Mouse (Mus musculus) hindbrain, postnatal 0 days (tissue): ENCODE data around the gene Hoxb4. TPM values are rescaled to one million over a fixed set of nuclear protein-coding genes. Genes with fewer than 3 reads are reported as not detected.

Experiments
- ATAC-seq: fragments of 200-750 bp; cut with Nextera tagmentation; 2 replicates; pipeline ENCODE4 v1.8.0; 2017; ENCODE audit warnings: mild to moderate bottlenecking, moderate TSS enrichment, moderate library complexity
- DNase-seq: peaks from one replicate; pipeline ENCODE4 v3.0.0-alpha.2; 2015; ENCODE audit warnings: low spot score
- H3K27ac ChIP-seq: fragments of 300-500 bp; sonication (generic); 2 replicates; pipeline ENCODE4 v1.5.1; 2014; ENCODE audit warnings: mild to moderate bottlenecking
- H3K27me3 ChIP-seq: fragments of 300-500 bp; sonication (generic); 2 replicates; pipeline ENCODE4 v1.6.1; 2014; ENCODE audit warnings: low read length, mixed read lengths; ENCODE audit not compliant: insufficient read depth
- H3K36me3 ChIP-seq: fragments of 300-500 bp; sonication (generic); 2 replicates; pipeline ENCODE4 v1.6.1; 2014; ENCODE audit warnings: low read length, mixed read lengths; ENCODE audit not compliant: insufficient read depth
- H3K4me1 ChIP-seq: fragments of 300-500 bp; sonication (generic); 2 replicates; pipeline ENCODE4 v1.6.1; 2014; ENCODE audit warnings: antibody characterized with exemption, low read length, mixed read lengths; ENCODE audit not compliant: insufficient read depth
- H3K4me2 ChIP-seq: fragments of 300-500 bp; sonication (generic); 2 replicates; pipeline ENCODE4 v1.6.1; 2014; ENCODE audit warnings: low read depth, mild to moderate bottlenecking, low read length, moderate library complexity, mixed read lengths
- H3K4me3 ChIP-seq: fragments of 300-500 bp; sonication (generic); 2 replicates; pipeline ENCODE4 v1.5.1; 2014; ENCODE audit warnings: low read length
- H3K9ac ChIP-seq: fragments of 300-500 bp; sonication (generic); replicated peaks from 2 replicates; pipeline ENCODE4 v1.6.1; 2014; ENCODE audit warnings: mild to moderate bottlenecking, low read length, moderate library complexity, mixed read lengths
- H3K9me3 ChIP-seq: fragments of 300-500 bp; sonication (generic); 2 replicates; pipeline ENCODE4 v1.6.1; 2016; ENCODE audit warnings: low read length, mixed read lengths
- CTCF ChIP-seq: IDR thresholded peaks from 2 replicates; pipeline ENCODE4 v1.5.1; 2016; ENCODE audit warnings: antibody characterized with exemption, control low read depth, low read depth
- WGBS: fragments of 180-500 bp; shearing (Covaris S2); extraction: QIAGEN DNeasy Blood & Tissue Kit; methylation state at CpG from one replicate; pipeline ENCODE4 v1.1.7; 2014; 5-methylcytosine and 5-hydroxymethylcytosine counted together
- polyA plus RNA-seq: library from polyadenylated mRNA; unstranded; fragments of >200 nt; fragmentation: Nextera tagmentation; extraction: Ambion mirVana; gene quantifications from 2 replicates; pipeline ENCODE4 v1.2.1, GENCODE M21; 2015
- total RNA-seq: library from RNA; depleted of rRNA; stranded (reverse); fragments of >200 nt; gene quantifications from 2 replicates; pipeline ENCODE4 v1.2.3, GENCODE M21; 2014

Gene Hoxb4
- total and polyA plus RNA-seq, 2 experiments from 2014 or later = 2.4 to 8.6 TPM

DNA sequence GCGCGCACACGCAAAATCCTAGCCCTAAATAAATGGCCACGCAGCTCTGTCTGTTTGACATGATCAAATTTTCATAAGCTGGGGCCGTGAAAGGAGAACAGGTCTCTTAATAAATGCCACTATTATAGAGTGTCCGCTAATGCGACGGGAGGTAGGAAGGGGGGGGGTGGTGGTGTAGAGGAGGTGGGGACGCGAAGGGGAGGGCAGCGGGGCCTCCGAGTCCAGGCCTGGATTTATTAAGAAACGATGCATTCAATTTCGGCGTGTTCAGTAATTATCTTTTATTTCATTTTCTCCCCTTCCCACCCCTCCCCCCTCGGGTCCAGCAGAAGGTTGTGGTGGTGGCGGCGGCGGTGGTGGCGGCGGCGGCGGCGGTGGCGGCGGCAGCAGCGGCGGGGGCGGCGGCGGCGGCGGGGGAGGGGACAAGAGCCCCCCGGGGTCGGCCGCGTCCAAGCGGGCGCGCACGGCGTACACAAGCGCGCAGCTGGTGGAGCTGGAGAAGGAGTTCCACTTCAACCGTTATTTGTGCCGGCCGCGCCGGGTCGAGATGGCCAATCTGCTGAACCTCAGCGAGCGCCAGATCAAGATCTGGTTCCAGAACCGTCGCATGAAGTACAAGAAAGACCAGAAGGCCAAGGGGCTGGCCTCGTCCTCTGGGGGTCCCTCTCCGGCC, 27.3 kb downstream of the Hoxb4 start:
- WGBS = 2% methylated on average over 34 of the region's 56 CpGs
- ATAC-seq (no peak), DNase-seq (peak; percentile 46)
- H3K4me2 ChIP-seq = peak overlapping the region; percentile 58
- 0 out of 2 replicates have a peak, but pooled peaks cover 4% of the 10 kb centered on the region for H3K4me1 ChIP-seq
- H3K9me3 ChIP-seq = no peaks in the 10 kb centered on the region
- peak overlapping the region; percentile 89 for H3K27ac ChIP-seq
- H3K4me3 ChIP-seq = peak overlapping the region; percentile 23
- no peak for TF ChIP-seq CTCF
- H3K36me3 ChIP-seq = no peaks in the 10 kb centered on the region
- H3K27me3 ChIP-seq = peaks cover 61% of the 10 kb centered on the region
- peak overlapping the region; percentile 31 for H3K9ac ChIP-seq

DNA sequence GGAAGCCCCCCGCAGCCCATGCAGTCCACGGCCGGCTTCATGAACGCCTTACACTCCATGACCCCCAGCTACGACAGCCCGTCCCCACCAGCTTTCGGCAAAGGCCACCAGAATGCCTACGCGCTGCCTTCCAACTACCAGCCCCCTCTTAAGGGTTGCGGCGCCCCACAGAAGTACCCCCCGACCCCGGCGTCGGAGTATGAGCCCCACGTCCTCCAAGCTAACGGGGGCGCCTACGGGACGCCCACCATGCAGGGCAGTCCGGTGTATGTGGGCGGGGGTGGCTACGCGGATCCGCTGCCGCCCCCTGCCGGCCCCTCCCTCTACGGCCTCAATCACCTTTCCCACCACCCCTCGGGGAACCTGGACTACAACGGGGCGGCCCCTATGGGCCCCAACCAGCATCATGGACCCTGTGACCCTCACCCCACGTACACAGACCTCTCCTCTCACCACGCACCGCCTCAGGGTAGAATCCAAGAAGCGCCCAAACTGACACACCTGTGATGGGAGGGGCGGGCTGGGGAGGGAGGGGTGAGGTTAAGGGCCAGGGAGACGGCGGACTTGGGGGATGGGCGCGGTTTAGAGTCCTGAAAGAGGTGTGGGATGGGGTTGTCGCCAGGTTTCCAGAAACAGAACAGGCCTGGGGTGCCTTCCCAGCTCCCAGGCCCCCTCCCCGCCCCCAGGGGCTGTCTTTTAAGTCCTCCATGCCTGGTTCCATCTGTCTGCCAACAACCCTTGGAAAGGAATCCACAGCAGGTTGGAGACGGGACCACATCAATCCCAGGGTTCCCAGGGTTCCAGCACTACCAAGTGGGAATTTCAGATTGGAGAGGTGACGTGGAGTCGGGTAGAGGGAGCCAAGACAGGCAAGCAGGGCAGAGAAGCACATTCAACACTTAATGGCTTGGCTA, 28.1 kb downstream of the Hoxb4 start:
- ATAC-seq = 0 out of 2 replicates have a peak, but pooled peaks have one; percentile 41
- no peak for TF ChIP-seq CTCF
- WGBS = 2% methylated on average over 44 of the region's 45 CpGs
- Histone ChIP-seq H3K27me3 (peaks cover 68% of the 10 kb centered on the region), H3K9ac (peak overlapping the region; percentile 31), H3K27ac (peak overlapping the region; percentile 89), H3K4me1 (0 out of 2 replicates have a peak, but pooled peaks cover 4% of the 10 kb centered on the region), H3K4me2 (peak overlapping the region; percentile 58), H3K36me3 (no peaks in the 10 kb centered on the region), H3K4me3 (peak overlapping the region; percentile 23), H3K9me3 (no peaks in the 10 kb centered on the region)
- peak; percentile 53 for DNase-seq

DNA sequence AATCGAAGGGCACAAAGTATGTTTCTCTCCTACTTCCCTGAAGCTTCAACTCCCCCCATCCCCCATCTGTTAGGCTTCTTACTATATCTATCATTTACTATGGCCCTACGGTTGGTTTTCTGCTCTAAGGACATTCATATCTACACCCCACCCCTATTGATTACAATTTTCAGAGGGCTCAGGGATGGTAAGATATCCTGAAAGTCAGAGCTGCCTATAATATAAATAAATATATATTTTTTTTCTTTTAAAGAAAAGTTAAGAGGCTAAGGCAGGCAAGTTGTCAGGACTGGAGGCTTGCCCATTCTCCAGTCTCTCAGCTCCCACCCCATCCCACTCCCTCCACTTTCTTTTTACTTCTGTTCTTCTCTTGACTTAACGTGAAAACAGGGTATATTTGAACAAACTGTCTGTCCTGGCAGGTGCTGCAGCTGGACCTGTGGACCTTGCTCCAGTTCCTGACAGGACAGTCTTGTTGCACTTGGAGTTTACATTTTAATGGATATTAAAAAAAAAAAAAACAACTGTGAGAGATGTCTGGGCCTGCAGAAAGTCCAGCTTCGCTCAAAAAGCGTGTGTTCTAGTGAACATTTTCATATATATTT, 29.0 kb downstream of the Hoxb4 start:
- Histone ChIP-seq H3K4me1 (0 out of 2 replicates have a peak, but pooled peaks cover 4% of the 10 kb centered on the region), H3K4me3 (no peak overlapping the region), H3K36me3 (no peaks in the 10 kb centered on the region), H3K27ac (peak overlapping the region; percentile 89; the same call in 1 of the 2 replicates), H3K27me3 (peaks cover 71% of the 10 kb centered on the region), H3K4me2 (no peak overlapping the region), H3K9ac (no peak overlapping the region), H3K9me3 (no peaks in the 10 kb centered on the region)
- DNase-seq = no peak
- 16% methylated on average over 5 of the region's 5 CpGs for WGBS
- TF ChIP-seq CTCF = no peak
- ATAC-seq = no peak

DNA sequence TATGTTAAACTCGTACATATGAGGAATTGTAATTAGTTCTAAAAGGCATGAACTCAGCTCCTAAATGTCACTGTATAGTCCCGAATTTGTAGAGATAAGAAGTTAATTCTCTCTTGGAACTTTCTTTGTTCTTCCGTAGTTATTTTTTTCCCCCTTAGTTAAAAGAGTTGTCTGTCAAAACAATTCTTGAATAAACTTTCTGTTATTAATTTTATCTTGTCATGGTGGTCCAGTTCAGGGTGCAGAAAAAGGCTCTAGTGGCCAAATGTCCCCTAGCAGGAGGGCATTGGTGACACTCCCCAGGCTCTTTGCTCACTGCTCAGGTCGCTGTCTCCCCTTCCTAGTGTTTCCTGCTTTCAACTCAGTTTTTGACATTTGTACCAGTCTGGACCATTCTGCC, 29.6 kb downstream of the Hoxb4 start:
- 0 out of 2 replicates have a peak, but pooled peaks cover 4% of the 10 kb centered on the region for H3K4me1 ChIP-seq
- no peak for DNase-seq
- no peak overlapping the region for H3K9ac ChIP-seq
- 13% methylated on average over 4 of the region's 4 CpGs for WGBS
- peaks cover 73% of the 10 kb centered on the region for H3K27me3 ChIP-seq
- peak overlapping the region; percentile 91 for H3K27ac ChIP-seq
- H3K9me3 ChIP-seq = no peaks in the 10 kb centered on the region
- H3K4me3 ChIP-seq = no peak overlapping the region
- ATAC-seq = no peak
- peak overlapping the region; percentile 24; the same call in 1 of the 2 replicates for H3K4me2 ChIP-seq
- H3K36me3 ChIP-seq = no peaks in the 10 kb centered on the region
- TF ChIP-seq CTCF = no peak

DNA sequence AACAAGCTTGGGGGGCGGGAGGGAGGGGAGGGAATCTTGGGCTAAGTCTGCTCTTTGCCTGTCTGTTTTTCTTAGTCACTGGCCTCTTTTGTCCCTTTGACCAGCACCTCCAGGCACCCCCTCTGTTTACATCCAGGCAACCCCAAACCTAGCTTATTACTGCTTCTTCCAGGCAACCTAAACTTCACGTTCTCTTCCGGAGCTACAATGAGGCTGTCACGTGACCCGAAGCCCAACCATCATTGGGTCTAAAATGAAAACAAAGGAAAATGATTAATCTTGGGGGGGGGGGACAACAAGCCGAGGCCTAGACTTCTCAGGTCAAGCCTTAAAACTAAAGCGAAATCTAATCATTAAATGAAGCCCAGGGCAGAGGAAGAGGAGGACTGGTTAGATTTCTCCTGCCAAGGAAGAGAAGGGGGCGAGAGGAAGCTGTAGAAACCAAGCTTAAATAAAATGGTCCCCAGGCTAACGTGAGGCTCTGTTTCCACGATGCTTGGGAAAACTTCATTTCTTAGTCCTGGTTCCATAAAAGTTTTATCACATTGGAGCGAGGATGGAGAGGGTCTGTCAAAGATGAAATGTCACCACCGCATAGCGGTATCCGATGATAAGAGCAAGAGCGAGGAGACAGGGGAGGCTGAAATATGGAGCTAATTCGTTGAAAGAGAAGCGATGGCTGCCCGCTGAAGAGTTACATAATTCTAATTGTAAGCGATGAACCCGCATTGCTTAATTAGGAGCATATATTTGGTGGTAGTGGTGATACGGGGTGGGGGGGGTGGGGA, 30.3 kb downstream of the Hoxb4 start:
- WGBS = 6% methylated on average over 21 of the region's 21 CpGs
- no peaks in the 10 kb centered on the region for H3K36me3 ChIP-seq
- H3K4me3 ChIP-seq = no peak overlapping the region
- H3K4me2 ChIP-seq = peak overlapping the region; percentile 24
- TF ChIP-seq CTCF = no peak
- peaks cover 67% of the 10 kb centered on the region for H3K27me3 ChIP-seq
- H3K9me3 ChIP-seq = no peaks in the 10 kb centered on the region
- 0 out of 2 replicates have a peak overlapping the region, but pooled peaks have one; percentile 28 for H3K9ac ChIP-seq
- ATAC-seq = no peak
- DNase-seq = peak; percentile 70
- H3K27ac ChIP-seq = peak overlapping the region; percentile 91
- H3K4me1 ChIP-seq = 0 out of 2 replicates have a peak, but pooled peaks cover 4% of the 10 kb centered on the region

DNA sequence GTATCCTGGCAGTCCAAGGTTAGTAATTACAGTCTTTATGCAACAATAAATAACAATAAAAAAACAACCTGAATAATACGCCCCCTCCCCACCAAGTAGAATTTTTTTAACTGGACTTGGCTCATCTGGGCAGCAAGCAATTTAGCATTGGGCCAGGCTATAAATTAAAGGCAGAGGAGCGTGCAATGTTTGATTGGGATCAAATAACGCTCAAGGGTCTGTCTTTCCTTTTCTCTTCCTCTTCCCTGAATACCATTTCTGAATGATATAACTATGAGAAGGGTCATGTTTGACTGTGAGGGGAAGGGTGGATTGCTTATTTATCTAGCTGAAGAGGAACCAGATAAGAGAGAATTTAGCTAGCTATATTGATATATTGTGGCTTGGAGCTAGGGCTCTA, 30.9 kb downstream of the Hoxb4 start:
- TF ChIP-seq CTCF = no peak
- Histone ChIP-seq H3K27ac (peak overlapping the region; percentile 91), H3K4me1 (0 out of 2 replicates have a peak, but pooled peaks cover 4% of the 10 kb centered on the region), H3K9me3 (no peaks in the 10 kb centered on the region), H3K27me3 (peaks cover 62% of the 10 kb centered on the region), H3K36me3 (no peaks in the 10 kb centered on the region), H3K4me2 (peak overlapping the region; percentile 24), H3K9ac (peak overlapping the region; percentile 28; the same call in 1 of the 2 replicates), H3K4me3 (no peak overlapping the region)
- ATAC-seq (no peak), DNase-seq (no peak)
- WGBS = 16% methylated on average over 3 of the region's 3 CpGs
